Comparison of ENCODE assay signal across 8 mouse cellular contexts in the genomic region with DNA sequence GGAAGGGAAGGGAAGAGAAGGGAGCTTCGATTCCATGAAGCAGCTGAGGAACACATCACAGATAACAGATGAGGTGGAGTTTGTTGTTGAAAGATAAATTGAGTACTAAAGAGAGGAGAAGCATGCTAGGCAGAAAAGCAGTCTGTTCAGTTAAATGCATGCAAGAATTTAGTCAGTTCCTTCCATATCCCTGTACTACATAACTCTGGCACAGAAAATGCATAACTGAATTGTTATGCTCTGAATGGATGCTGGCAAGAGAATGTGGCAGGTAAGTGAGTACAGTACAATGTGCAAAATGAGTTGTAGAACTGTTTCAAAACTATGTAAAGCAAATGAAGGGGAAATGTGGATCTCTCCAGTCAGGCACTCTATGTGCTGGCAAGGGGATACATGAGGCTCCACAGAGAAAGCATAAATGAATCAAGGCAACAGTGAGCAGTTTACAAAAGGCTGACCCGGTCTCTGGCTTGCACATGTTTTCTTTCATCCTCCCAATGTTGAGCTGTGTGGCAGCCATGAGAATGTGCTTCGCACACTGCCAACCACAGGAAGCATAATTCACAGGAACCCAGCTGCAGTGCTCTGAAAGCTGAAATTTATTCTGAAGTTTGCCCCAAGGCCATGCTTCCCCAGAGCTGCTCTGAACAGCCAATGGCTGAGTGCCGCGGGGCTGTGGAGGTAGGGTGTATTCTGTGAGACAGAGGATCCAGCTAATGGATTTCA.
DNase-seq lines count a peak whose midpoint lies in the region; ATAC-seq lines count a peak whose summit lies in the region.

No protein-coding gene starts in this region.

- no peaks in the 10 kb centered on the region for H3K4me1 ChIP-seq in limb, embryonic 11.5 days (ENCODE audit: control insufficient read depth, insufficient read depth, low read length)
- H3K4me1 ChIP-seq in limb, embryonic 10.5 days: no peaks in the 10 kb centered on the region
- H3K4me1 ChIP-seq in forebrain, embryonic 16.5 days (replicated peaks; ENCODE audit: control insufficient read depth, insufficient read depth, low read length): no peaks in the 10 kb centered on the region
- H3K4me1 ChIP-seq in midbrain, embryonic 15.5 days: peaks cover 6% of the 10 kb centered on the region; the same call in 1 of the 2 replicates

- no peak overlapping the region for H3K9ac ChIP-seq in limb, embryonic 11.5 days (ENCODE audit: low read length)
- H3K9ac ChIP-seq in forebrain, embryonic 16.5 days (replicated peaks; ENCODE audit: low read depth, low read length): no peak overlapping the region
- H3K9ac ChIP-seq in midbrain, embryonic 15.5 days: no peak overlapping the region

- H3K36me3 ChIP-seq in limb, embryonic 11.5 days (ENCODE audit: control insufficient read depth, insufficient read depth, low read length): no peaks in the 10 kb centered on the region
- no peaks in the 10 kb centered on the region for H3K36me3 ChIP-seq in limb, embryonic 10.5 days
- no peaks in the 10 kb centered on the region for H3K36me3 ChIP-seq in forebrain, embryonic 16.5 days (ENCODE audit: control insufficient read depth, insufficient read depth)
- no peaks in the 10 kb centered on the region for H3K36me3 ChIP-seq in midbrain, embryonic 15.5 days (replicated peaks)

- no peak overlapping the region for H3K4me3 ChIP-seq in limb, embryonic 11.5 days (ENCODE audit: low read depth, low read length)
- H3K4me3 ChIP-seq in limb, embryonic 10.5 days: no peak overlapping the region
- no peak overlapping the region for H3K4me3 ChIP-seq in forebrain, embryonic 16.5 days (replicated peaks; ENCODE audit: low read length)
- no peak overlapping the region for H3K4me3 ChIP-seq in midbrain, embryonic 15.5 days

- ATAC-seq in limb, embryonic 11.5 days (ENCODE audit: insufficient number of reproducible peaks, low FRiP score, low TSS enrichment, low read depth): peak; percentile 62; the same call in 1 of the 2 replicates
- ATAC-seq in forebrain, embryonic 16.5 days: peak; percentile 96
- peak; percentile 95 for ATAC-seq in midbrain, embryonic 15.5 days (replicated peaks)

- no peak overlapping the region for H3K27ac ChIP-seq in limb, embryonic 11.5 days (replicated peaks; ENCODE audit: low read depth, low read length)
- no peak overlapping the region for H3K27ac ChIP-seq in limb, embryonic 10.5 days
- no peak overlapping the region for H3K27ac ChIP-seq in forebrain, embryonic 16.5 days (ENCODE audit: low read length)
- H3K27ac ChIP-seq in midbrain, embryonic 15.5 days: peak overlapping the region; percentile 29; the same call in 1 of the 2 replicates

- no peaks in the 10 kb centered on the region for H3K27me3 ChIP-seq in limb, embryonic 11.5 days (ENCODE audit: control insufficient read depth, insufficient read depth, low read length)
- H3K27me3 ChIP-seq in limb, embryonic 10.5 days (ENCODE audit: low read depth, poor library complexity, severe bottlenecking): no peaks in the 10 kb centered on the region
- no peaks in the 10 kb centered on the region for H3K27me3 ChIP-seq in forebrain, embryonic 16.5 days (replicated peaks; ENCODE audit: control insufficient read depth, insufficient read depth, low read length)
- no peaks in the 10 kb centered on the region for H3K27me3 ChIP-seq in midbrain, embryonic 15.5 days (replicated peaks)

- peak; percentile 32 for DNase-seq in limb, embryonic 11.5 days (ENCODE audit: low spot score)
- DNase-seq in limb, embryonic 10.5 days (ENCODE audit: low spot score): no peak
- DNase-seq in adrenal gland, postnatal 36 days: peak; percentile 75 to 79
- DNase-seq in layer of hippocampus, adult 18-20 months (ENCODE audit: low spot score in 2 of 2): no peak
- no peak for DNase-seq in heart, adult 18-20 months
- no peak for DNase-seq in urinary bladder, adult 18-20 months (ENCODE audit: low spot score in 2 of 2)

- 71% methylated on average over 5 of the region's 5 CpGs for WGBS in limb, embryonic 11.5 days
- WGBS in limb, embryonic 10.5 days: 75% methylated on average over 5 of the region's 5 CpGs
- WGBS in forebrain, embryonic 16.5 days: 46% methylated on average over 5 of the region's 5 CpGs
- 57% methylated on average over 5 of the region's 5 CpGs for WGBS in midbrain, embryonic 15.5 days

- no peaks in the 10 kb centered on the region for H3K9me3 ChIP-seq in limb, embryonic 11.5 days (ENCODE audit: control insufficient read depth, low read length)
- H3K9me3 ChIP-seq in limb, embryonic 10.5 days (replicated peaks): no peaks in the 10 kb centered on the region
- H3K9me3 ChIP-seq in forebrain, embryonic 16.5 days (ENCODE audit: control insufficient read depth, low read length): no peaks in the 10 kb centered on the region
- no peaks in the 10 kb centered on the region for H3K9me3 ChIP-seq in midbrain, embryonic 15.5 days

- H3K4me2 ChIP-seq in limb, embryonic 11.5 days (ENCODE audit: low read depth, severe bottlenecking): no peak overlapping the region
- no peak overlapping the region for H3K4me2 ChIP-seq in forebrain, embryonic 16.5 days (ENCODE audit: low read length)
- no peak overlapping the region for H3K4me2 ChIP-seq in midbrain, embryonic 15.5 days

Comparison
In these comparisons a context has a peak if more than half of its experiments do, and no peak if none do; other contexts are left out.
1. DNase-seq: peak in limb, embryonic 11.5 days (single experiment) and adrenal gland, postnatal 36 days (2 of 2); none in limb, embryonic 10.5 days (single experiment), layer of hippocampus, adult 18-20 months (0 of 2), heart, adult 18-20 months (0 of 2) and urinary bladder, adult 18-20 months (0 of 2).
2. Peak in every context shown above with its lines, with median percentiles within 50 percentile points of each other: ATAC-seq.